Mouse (Mus musculus) heart, adult 2 months (tissue): ENCODE data around the gene Armc9. TPM values are rescaled to one million over a fixed set of nuclear protein-coding genes. Genes with fewer than 3 reads are reported as not detected.

Source experiments
- DNase-seq, 2 experiments: peaks; one replicate each; pipeline ENCODE4 v3.0.0; 2021
- H3K27ac ChIP-seq: fragments of 200-600 bp; 2 replicates; pipeline ENCODE4 v1.8.1; 2022
- H3K27me3 ChIP-seq: fragments of 200-500 bp; 2 replicates; pipeline ENCODE4 v1.6.1; 2012; ENCODE audit warnings: mild to moderate bottlenecking, low read length, inconsistent platforms, mixed read lengths; ENCODE audit not compliant: control insufficient read depth, insufficient read depth
- H3K36me3 ChIP-seq: fragments of 200-500 bp; 2 replicates; pipeline ENCODE4 v1.6.1; 2012; ENCODE audit warnings: low read length, inconsistent platforms; ENCODE audit not compliant: control insufficient read depth, insufficient read depth
- H3K4me1 ChIP-seq: fragments of 200-500 bp; 2 replicates; pipeline ENCODE4 v1.6.1; 2011; ENCODE audit warnings: low read length; ENCODE audit not compliant: control insufficient read depth, insufficient read depth
- H3K4me3 ChIP-seq: fragments of 200-600 bp; 2 replicates; pipeline ENCODE4 v1.8.1; 2022
- H3K79me2 ChIP-seq: fragments of 200-500 bp; replicated peaks from 2 replicates; pipeline ENCODE4 v1.6.1; 2012; ENCODE audit warnings: mild to moderate bottlenecking, inconsistent platforms, low read length, moderate library complexity, mixed read lengths; ENCODE audit not compliant: control insufficient read depth, insufficient read depth
- H3K9ac ChIP-seq: fragments of 200-500 bp; 2 replicates; pipeline ENCODE4 v1.6.1; 2012; ENCODE audit warnings: low read depth, mild to moderate bottlenecking, control low read depth, inconsistent platforms, low read length, mixed read lengths
- CTCF ChIP-seq: fragments of 200-600 bp; IDR thresholded peaks from 2 replicates; pipeline ENCODE4 v1.8.1; 2022; ENCODE audit warnings: antibody characterized with exemption, mild to moderate bottlenecking, moderate library complexity
- EP300 ChIP-seq: fragments of 200-500 bp; IDR thresholded peaks from 2 replicates; pipeline ENCODE4 v1.6.1; 2011; ENCODE audit warnings: low read depth, low read length, control low read depth; ENCODE audit not compliant: insufficient read depth
- POLR2A ChIP-seq: fragments of 200-500 bp; IDR thresholded peaks from 2 replicates; pipeline ENCODE4 v1.6.1; 2011; ENCODE audit warnings: mild to moderate bottlenecking, low read depth, low read length, control low read depth; ENCODE audit not compliant: insufficient read depth
- WGBS: fragments of 180-500 bp; shearing (Covaris S2); methylation state at CpG from one replicate; pipeline ENCODE4 v1.1.7; 2018; 5-methylcytosine and 5-hydroxymethylcytosine counted together
- intact Hi-C: fragments of 180-260 bp; cut with DNase I; formaldehyde crosslinking; loops from one replicate; pipeline ENCODE4 v1.15.1; 2025
- polyA plus RNA-seq: library from polyadenylated mRNA; depleted of rRNA; stranded (reverse); fragments of >200 nt; gene quantifications from 2 replicates; pipeline ENCODE4 v1.2.3, GENCODE M21; 2012
- total RNA-seq, 2 experiments: library from RNA; stranded (reverse); gene quantifications; 2 replicates each; pipeline ENCODE4 v1.2.3; 2021

Armc9 gene
- total and polyA plus RNA-seq, 3 experiments = 2.4 to 3.5 (median 3.5) TPM

- WGBS = 63% methylated on average over 9 of the region's 9 CpGs
- Histone ChIP-seq H3K79me2 (no peaks in the 10 kb centered on the region), H3K9ac (no peak overlapping the region), H3K27ac (no peak overlapping the region), H3K4me3 (no peak overlapping the region), H3K27me3 (no peaks in the 10 kb centered on the region), H3K36me3 (no peaks in the 10 kb centered on the region), H3K4me1 (no peaks in the 10 kb centered on the region)
- no peak for DNase-seq
- TF ChIP-seq POLR2A = no peak
- intact Hi-C loops = no loop called here
Measured at GRCm38 (mm10) chr1:86202617-86203219, 48.1 kb downstream of the Armc9 start.

- Histone ChIP-seq H3K4me3 (no peak overlapping the region), H3K27me3 (no peaks in the 10 kb centered on the region), H3K27ac (no peak overlapping the region), H3K4me1 (peaks cover 1% of the 10 kb centered on the region; the same call in 1 of the 2 replicates), H3K36me3 (no peaks in the 10 kb centered on the region), H3K79me2 (no peaks in the 10 kb centered on the region), H3K9ac (no peak overlapping the region)
- DNase-seq = no peak
- TF ChIP-seq EP300 = no peak
- TF ChIP-seq POLR2A = no peak
- no peak for TF ChIP-seq CTCF
- intact Hi-C loops = no loop called here
- WGBS = 84% methylated on average over 7 of the region's 7 CpGs
Measured at GRCm38 (mm10) chr1:86210676-86211075, 56.1 kb downstream of the Armc9 start.

GRCm38 (mm10) chr1:86211498-86211897 is 56.9 kb downstream of the Armc9 start:
- intact Hi-C loops = no loop called here
- no peak overlapping the region for H3K27ac ChIP-seq
- H3K4me3 ChIP-seq = no peak overlapping the region
- H3K79me2 ChIP-seq = no peaks in the 10 kb centered on the region
- no peaks in the 10 kb centered on the region for H3K36me3 ChIP-seq
- no peak overlapping the region for H3K9ac ChIP-seq
- H3K4me1 ChIP-seq = peaks cover 1% of the 10 kb centered on the region; the same call in 1 of the 2 replicates
- no peaks in the 10 kb centered on the region for H3K27me3 ChIP-seq
- TF ChIP-seq EP300 (no peak), POLR2A (no peak), CTCF (no peak)
- DNase-seq = no peak
- 100% methylated on average over 1 of the region's 1 CpGs for WGBS

GRCm38 (mm10) chr1:86212731-86213130 is 58.2 kb downstream of the Armc9 start:
- intact Hi-C loops = no loop called here
- H3K9ac ChIP-seq = no peak overlapping the region
- H3K36me3 ChIP-seq = no peaks in the 10 kb centered on the region
- H3K27me3 ChIP-seq = no peaks in the 10 kb centered on the region
- 90% methylated on average over 8 of the region's 8 CpGs for WGBS
- H3K4me3 ChIP-seq = no peak overlapping the region
- DNase-seq = no peak
- no peak overlapping the region for H3K27ac ChIP-seq
- H3K79me2 ChIP-seq = no peaks in the 10 kb centered on the region
- no peak for TF ChIP-seq EP300
- TF ChIP-seq POLR2A = no peak
- TF ChIP-seq CTCF = no peak
- H3K4me1 ChIP-seq = peaks cover 1% of the 10 kb centered on the region; the same call in 1 of the 2 replicates

- no peak overlapping the region for H3K4me3 ChIP-seq
- H3K9ac ChIP-seq = no peak overlapping the region
- WGBS = 4% methylated on average over 1 of the region's 1 CpGs
- peak; percentile 71 to 79 for DNase-seq
- intact Hi-C loops = loop anchor here (1.0 kb wide), 1 partner anchor 125 kb away; no protein-coding TSS in a partner anchor
- no peaks in the 10 kb centered on the region for H3K36me3 ChIP-seq
- no peaks in the 10 kb centered on the region for H3K27me3 ChIP-seq
- no peaks in the 10 kb centered on the region for H3K79me2 ChIP-seq
- TF ChIP-seq POLR2A (no peak), EP300 (peak; percentile 65; the same call in 1 of the 2 replicates), CTCF (peak; percentile 96)
- peaks cover 1% of the 10 kb centered on the region; the same call in 1 of the 2 replicates for H3K4me1 ChIP-seq
- H3K27ac ChIP-seq = no peak overlapping the region
Measured at GRCm38 (mm10) chr1:86214158-86214557, 59.6 kb downstream of the Armc9 start.

GRCm38 (mm10) chr1:86215297-86215696 is 60.7 kb downstream of the Armc9 start:
- no peak overlapping the region for H3K4me3 ChIP-seq
- no peaks in the 10 kb centered on the region for H3K79me2 ChIP-seq
- no peak for DNase-seq
- TF ChIP-seq POLR2A = no peak
- TF ChIP-seq EP300 = no peak
- TF ChIP-seq CTCF = no peak
- H3K27ac ChIP-seq = no peak overlapping the region
- no peaks in the 10 kb centered on the region for H3K27me3 ChIP-seq
- H3K9ac ChIP-seq = no peak overlapping the region
- WGBS = 87% methylated on average over 1 of the region's 1 CpGs
- no peaks in the 10 kb centered on the region for H3K36me3 ChIP-seq
- intact Hi-C loops = no loop called here
- H3K4me1 ChIP-seq = peaks cover 1% of the 10 kb centered on the region; the same call in 1 of the 2 replicates
